Mouse (Mus musculus): Measurements from ENCODE around the gene Cyp4a10. TPM values are rescaled to one million over a fixed set of nuclear protein-coding genes. Genes with fewer than 3 reads are reported as not detected.
"Not testable (repeated sequence)": the region's sequence is repeated elsewhere in the genome, so short reads cannot be mapped to it uniquely, and the experiment has no call there.

Gene Cyp4a10
- total RNA-seq (2021) = 10 to 100 TPM in 1 of 2 experiments, 1 to 10 TPM in 1; 4.9 to 18.3 TPM
- long read RNA-seq, experiment 1, transcript Cyp4a10-201 (13 exons, 2,109 nt) = major isoform, 19 of 22 reads
- long read RNA-seq, experiment 1, partial matches to known transcripts = 2 of 22 reads
- long read RNA-seq, experiment 1, other reads (novel, unspliced or antisense) = 1 of 22 reads
- long read RNA-seq, experiment 2, transcript Cyp4a10-201 (13 exons, 2,109 nt) = major isoform, 15 of 17 reads
- long read RNA-seq, experiment 2, partial matches to known transcripts = 0 of 17 reads
- long read RNA-seq, experiment 2, other reads (novel, unspliced or antisense) = 2 of 17 reads

- DNase-seq = not testable (repeated sequence)
Observed at GRCm38 (mm10) chr4:115518000-115518399, at the start of gene Cyp4a10. Gene Cyp4a10, plus strand, starts transcription at chr4:115518264.

GRCm38 (mm10) chr4:115473585-115473984 lies 44.5 kb upstream of the Cyp4a10 start:
- DNase-seq = not testable (repeated sequence)

- DNase-seq = peak; percentile 46
Observed at GRCm38 (mm10) chr4:115476051-115476450, 42.0 kb upstream of the Cyp4a10 start.

GRCm38 (mm10) chr4:115481006-115481652 lies 36.9 kb upstream of the Cyp4a10 start:
- no peak for DNase-seq

GRCm38 (mm10) chr4:115496001-115496400 lies 22.1 kb upstream of the Cyp4a10 start, which contains the start of gene Cyp4a14:
Gene Cyp4a14, minus strand, starts transcription at chr4:115496142.
- no peak for DNase-seq

GRCm38 (mm10) chr4:115497466-115497865 lies 20.6 kb upstream of the Cyp4a10 start:
- DNase-seq = no peak

GRCm38 (mm10) chr4:115513964-115514363 lies 4.1 kb upstream of the Cyp4a10 start:
- not testable (repeated sequence) for DNase-seq

- no peak for DNase-seq
Observed at GRCm38 (mm10) chr4:115519444-115519843, 1.4 kb downstream of the Cyp4a10 start.

- DNase-seq = no peak
Observed at GRCm38 (mm10) chr4:115521766-115522165, 3.7 kb downstream of the Cyp4a10 start.

- no peak for DNase-seq
Observed at GRCm38 (mm10) chr4:115545101-115545500, 27.0 kb downstream of the Cyp4a10 start.

GRCm38 (mm10) chr4:115546141-115546828 lies 28.2 kb downstream of the Cyp4a10 start:
- no peak for DNase-seq

- no peak for DNase-seq
Observed at GRCm38 (mm10) chr4:115552726-115553125, 34.7 kb downstream of the Cyp4a10 start.

GRCm38 (mm10) chr4:115555513-115555912 lies 37.4 kb downstream of the Cyp4a10 start:
- DNase-seq = no peak

GRCm38 (mm10) chr4:115557861-115558561 lies 39.9 kb downstream of the Cyp4a10 start:
- DNase-seq = no peak

GRCm38 (mm10) chr4:115561236-115561635 lies 43.2 kb downstream of the Cyp4a10 start:
- not testable (repeated sequence) for DNase-seq

- no peak for DNase-seq
Observed at GRCm38 (mm10) chr4:115563401-115563800, 45.3 kb downstream of the Cyp4a10 start, which contains the start of gene Cyp4a31. Gene Cyp4a31, plus strand, starts transcription at chr4:115563649.

- not testable (repeated sequence) for DNase-seq
Observed at GRCm38 (mm10) chr4:115564469-115565225, 46.6 kb downstream of the Cyp4a10 start.

- no peak for DNase-seq
Observed at GRCm38 (mm10) chr4:115575255-115575654, 57.2 kb downstream of the Cyp4a10 start.

GRCm38 (mm10) chr4:115575776-115576175 lies 57.7 kb downstream of the Cyp4a10 start:
- peak; percentile 25 for DNase-seq

GRCm38 (mm10) chr4:115583036-115583435 lies 65.0 kb downstream of the Cyp4a10 start:
- DNase-seq = no peak

Data from adrenal gland, postnatal 10 days (tissue).